Mouse (Mus musculus) right cerebral cortex, adult 2 months (tissue): Measurements from ENCODE around the gene Slc19a3.
A peak's percentile ranks its signal among the peaks of the same experiment; 100 is the strongest.
"Not testable (repeated sequence)": the region's sequence is repeated elsewhere in the genome, so short reads cannot be mapped to it uniquely, and the experiment has no call there.

Experiments
- DNase-seq, 2 experiments: peaks; one replicate each; pipeline ENCODE4 v3.0.0; 2021 to 2022; ENCODE audit warnings: low spot score in 2 of 2

Slc19a3 gene

DNA sequence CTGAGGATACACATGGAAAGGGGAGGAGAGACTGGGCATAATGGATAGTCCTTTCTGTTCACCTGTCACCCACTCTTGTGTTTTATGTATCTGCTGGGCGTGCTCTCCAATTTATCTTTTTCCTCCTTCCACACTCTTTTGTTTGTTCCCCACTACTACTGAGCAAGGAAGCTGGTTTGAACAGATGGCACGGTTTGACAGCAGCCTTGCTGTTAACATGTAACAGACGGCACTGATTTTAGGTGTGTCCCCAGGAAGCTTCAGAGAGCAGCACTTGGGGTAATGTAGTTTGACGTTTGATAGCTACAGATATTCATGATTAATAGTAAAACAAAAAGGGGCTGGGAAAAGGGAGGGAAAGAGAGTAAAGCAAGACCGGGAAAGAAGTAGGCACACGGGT, 30.8 kb downstream of the Slc19a3 start:
- DNase-seq: no peak

DNA sequence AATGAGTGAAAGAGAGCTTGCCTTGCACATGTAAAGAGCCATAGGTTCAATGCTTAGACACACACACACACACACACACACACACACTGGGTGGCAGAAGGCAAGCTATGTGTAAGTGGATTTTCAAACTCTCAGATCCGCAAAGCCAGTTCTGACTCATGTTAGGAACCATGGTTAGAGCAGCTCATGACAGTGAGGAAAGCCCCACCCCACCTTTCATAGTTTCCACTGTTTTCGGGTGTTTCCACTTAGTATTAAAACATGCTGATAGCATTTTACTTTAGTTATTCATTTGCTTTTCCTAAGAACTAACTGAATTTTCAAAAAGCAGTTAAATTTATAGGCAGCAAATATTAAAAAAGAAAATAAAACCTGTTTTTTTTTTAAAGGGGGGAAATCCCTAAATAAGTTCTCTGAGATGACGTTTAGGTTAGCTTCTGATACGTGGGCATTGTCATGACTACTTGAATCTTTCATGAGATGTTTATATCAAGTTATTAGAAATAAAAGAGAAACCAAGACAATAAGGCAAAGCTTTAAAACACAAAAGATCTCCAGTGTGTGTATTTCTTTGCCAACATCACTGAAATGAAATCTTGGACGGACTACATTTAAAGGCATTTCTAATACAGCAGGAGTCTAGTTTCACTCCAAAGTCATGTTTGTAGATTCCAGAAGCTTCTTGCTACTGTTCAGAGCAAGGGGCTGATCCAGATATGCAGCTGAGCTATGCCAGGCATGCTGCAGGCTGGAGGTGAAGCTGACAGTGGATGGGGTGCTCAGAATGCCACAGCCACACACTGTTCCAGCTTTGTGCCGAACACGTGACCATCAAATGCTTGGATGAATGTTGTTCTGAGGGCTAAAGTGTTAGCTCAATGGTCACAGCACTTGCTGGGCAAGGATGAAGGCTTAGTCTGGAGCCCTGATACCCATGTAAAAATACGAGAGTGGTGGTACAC, 31.7 kb downstream of the Slc19a3 start:
- no peak for DNase-seq

DNA sequence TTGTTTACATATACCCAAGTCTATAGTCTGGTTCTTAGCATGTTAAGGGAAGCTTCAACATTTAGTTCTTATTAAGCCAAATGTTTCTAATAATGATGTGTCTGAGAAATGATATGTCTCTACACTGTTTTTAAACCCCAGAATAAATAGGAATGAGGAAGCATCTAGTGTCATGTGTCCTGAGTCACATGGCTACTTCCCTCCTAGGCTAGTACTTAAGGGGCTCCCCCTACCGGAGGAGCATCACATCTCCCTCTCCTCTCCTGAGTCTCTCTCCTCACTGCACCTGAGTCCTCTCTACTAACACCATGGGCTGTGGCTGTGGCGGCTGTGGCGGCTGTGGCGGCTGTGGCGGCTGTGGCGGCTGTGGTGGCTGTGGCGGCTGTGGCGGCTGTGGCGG, 37.9 kb downstream of the Slc19a3 start, which contains the start of gene Gm47959:
Gene Gm47959, plus strand, starts transcription at position 243 of the 400 bp plus-strand sequence.
- DNase-seq: not testable (repeated sequence)

DNA sequence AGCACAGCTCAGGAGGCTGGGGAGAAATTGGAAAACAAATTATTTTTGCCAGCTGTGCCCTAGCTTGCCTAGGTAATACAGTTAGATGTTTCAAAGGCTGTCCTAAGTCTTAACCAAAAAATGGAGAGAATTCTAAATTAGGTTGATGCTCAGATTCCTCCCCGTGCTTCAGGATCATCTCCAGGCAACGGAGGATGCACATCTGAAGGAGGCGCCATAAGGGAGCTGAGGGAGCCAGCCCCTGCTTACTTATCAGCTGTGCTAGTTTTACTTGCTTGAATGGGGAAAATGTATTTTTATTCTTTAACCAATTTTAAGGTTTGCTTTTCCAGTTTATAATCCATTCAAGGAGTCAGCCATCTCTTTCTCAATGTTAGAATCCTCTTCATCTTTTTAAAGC, 44.3 kb downstream of the Slc19a3 start:
- no peak for DNase-seq

DNA sequence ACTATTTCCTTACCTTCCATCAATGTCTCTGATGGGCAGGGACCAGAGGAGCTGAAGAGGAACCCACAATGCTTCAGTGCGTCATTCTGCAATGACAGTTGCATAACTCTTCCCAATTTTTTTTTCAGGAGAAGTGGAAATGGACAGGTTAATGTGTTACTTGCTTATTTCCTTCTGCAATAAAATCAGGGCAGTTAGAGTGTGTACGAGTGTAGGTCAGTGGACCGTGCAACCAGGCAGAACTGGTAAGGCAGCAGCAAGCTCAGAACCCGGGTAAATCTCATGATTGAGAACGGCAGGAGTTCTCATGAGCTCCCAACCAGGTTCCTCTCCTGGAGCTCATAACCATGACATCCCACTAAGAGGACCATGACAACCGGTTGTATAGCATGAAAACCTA, 46.2 kb downstream of the Slc19a3 start:
- DNase-seq: no peak

DNA sequence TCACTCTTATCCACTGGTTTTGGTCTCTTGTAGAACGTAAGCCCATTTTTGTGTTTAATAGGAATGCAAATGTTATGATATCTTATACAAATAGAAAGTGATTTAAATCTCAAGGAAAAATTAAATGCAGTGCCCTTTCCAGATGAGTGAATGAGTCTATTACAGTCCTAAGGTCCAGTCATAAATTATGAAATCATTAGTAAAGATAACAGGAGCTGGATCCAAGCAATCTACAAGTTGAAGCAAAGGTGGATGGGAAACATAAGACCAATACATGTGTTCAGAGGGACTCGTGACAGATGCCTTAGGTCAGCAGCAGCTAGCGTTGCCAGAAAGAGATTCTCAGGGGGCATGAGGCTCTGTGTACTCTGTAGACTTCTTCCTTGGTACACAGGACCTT, 46.7 kb downstream of the Slc19a3 start:
- DNase-seq: no peak

DNA sequence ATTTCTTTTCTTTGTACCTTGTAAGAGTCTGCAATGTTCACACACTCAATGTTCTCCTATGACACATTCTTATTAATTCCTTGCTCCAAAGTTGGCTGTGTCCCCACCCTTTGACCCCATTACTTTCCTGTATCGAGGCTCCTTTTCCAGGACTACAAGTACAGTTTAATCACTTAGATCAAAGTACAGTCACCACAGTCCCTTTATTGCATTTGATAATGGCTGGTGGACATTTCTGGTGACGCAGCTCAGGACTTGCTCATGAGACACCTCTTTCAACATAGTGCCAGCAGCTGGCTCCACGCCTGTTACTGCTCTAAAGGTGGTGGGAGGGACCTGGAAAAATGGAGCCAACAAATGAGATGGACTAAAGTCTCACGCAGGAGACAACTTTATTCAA, 47.2 kb downstream of the Slc19a3 start:
- DNase-seq: no peak

DNA sequence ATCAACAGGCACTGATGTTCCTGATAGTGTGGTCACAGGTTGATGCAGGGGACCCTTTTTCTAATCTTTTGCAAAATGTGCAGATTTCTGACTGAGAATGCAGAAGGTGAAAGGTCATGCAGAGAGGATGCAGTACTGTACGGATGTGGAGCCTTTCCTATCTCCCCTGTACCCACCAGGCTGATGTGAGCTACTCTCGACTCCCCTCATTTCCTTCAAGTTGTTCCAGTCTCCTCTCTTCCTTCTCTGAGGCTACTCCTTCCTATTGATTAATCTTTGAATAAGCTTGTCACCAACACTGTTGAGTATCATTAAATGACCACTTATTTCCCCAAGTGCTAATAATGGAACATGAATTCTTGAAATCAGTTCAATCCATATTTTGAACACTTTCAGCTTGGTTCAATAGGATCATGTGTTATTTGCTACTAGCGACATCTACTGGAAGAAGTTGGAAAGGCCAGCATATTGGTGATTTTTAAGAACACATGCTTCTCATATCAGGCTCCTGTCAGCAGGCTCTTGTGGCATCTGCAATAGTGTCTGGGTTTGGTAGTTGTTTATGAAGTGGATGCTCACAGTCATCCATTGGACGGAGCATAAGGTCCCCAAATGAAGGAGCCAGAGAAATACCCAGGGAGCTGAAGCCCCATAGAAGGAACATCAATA, 50.6 kb downstream of the Slc19a3 start:
- DNase-seq: peak; percentile 58 to 73

DNA sequence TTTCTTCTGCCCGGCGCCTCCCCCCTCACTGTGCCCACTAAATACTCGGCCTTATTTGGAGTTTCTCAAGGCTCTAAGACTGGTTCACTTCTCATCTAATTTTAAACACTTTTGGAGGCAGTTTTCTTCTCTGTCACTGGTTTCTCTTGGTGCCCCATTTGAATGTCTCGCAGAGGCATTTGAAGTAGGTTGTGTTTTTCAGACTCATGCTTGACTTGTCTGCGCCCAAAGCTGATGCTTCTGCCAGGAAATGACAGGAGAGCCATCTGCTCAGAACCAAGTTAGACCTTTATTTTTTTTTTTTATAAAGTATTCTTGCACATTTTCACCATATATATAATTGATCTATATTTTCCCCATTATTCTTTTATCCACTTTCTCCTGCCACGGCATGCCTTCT, 51.5 kb downstream of the Slc19a3 start:
- DNase-seq: no peak

DNA sequence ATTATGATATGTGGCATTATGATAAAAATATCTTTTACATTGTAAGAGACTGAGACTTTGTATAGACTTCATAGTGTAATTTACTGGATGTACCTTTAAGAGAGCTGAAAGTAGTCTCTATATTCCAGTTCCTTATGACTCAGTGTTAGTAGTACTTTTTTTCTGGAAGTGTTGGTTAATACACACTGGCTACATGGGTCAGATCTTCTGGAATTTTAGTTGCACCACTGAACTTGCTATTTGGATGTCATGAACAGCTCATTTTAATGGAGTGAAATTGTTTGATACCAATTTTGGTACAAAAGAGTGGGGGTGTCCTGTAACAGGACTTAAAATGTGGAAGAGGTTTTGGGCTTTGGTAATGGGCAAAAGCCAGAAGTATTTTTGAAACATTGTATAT, 60.4 kb downstream of the Slc19a3 start:
- DNase-seq: no peak

DNA sequence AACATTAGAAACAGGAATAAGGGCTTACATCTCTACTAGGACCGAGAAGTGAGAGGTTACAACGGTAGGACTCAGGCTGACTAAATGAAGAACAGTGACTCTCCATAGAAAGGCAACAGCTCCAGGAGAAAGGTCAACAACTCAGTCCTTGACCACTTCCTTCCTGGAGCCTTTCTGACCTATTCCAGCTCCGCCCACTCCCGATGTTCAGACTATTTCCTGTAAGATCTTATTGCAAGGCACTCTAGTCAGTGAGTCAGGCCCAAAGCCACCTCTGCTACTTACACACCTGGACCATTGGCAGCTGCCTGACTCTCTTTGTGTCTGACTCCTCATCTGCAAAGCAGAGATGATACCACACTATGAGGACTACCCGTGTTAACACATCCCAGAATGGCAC, 62.5 kb downstream of the Slc19a3 start:
- DNase-seq: no peak

DNA sequence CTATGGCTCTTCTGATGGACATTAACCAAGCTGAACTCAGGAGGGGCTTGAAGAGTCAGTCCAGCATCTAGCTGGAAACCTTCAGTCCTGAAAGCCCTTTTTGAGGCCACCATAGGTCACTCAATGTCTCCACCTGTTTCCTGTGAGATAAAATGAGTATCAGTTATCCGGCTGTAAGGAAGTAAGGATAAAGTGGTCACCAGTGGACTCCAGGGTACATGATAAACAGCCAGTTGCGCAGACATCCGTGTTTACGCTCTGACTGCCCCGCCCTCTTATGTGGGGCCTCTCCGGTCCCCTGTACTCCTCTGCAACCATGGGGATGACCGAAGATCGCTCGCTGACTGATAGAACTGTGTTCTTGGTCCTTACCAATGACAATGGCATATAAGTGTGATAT, 63.9 kb downstream of the Slc19a3 start:
- no peak for DNase-seq

DNA sequence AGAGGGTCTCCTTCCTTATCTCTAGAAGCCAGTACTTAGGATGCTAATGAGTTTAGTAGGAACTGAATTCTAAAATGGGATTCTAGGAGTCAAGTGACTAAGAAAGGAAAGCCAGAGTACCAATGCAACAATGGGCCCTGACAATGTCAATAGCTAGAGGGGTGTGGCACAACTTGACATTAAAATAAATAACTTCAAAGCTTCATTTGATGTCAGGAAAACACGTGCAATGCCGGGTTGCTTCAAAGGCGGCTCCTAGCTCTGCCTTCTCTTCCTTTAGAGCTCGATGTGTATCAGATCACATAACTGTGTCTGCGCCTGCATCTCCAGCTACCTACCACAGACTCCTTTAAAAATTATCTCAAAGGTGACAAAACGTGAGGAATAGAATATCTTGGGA, 64.3 kb downstream of the Slc19a3 start:
- no peak for DNase-seq

DNA sequence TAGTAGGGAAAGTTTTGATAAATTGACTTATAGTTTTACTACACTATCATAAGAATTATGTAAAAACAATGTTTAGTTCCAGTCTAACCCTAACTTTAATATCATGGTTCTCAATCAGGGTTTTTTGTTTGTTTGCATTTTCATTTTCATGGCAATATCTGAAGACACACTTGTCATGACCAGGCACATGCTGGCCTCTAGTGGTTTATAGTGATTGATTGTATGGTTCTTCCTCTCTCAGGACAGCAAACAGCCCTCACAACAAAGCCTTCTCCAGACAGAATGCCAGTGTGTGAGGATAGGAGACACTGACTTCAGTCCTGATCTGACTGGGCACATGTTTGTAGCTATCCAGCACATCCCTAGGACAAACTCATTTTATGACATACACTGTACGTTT, 65.0 kb downstream of the Slc19a3 start:
- DNase-seq: no peak

DNA sequence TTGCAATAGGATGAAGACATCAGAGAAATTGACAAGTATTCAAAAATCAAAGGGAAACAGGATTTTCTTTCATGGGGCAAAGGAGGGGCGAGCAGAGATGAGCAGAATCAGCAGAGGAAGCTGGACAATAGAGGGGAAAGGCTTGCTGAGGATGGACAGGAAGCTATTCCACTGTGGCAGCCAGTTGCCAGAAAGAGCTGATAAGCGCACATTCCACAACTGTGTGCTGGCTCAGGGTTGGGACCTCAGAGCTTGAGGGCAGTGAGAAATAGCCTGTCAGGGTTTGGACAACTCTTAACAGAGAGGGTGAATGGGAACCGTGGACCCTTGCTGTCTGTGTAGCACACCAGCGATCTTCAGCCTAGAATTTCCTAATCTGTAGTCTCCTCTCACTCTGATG, 66.2 kb downstream of the Slc19a3 start:
- no peak for DNase-seq

DNA sequence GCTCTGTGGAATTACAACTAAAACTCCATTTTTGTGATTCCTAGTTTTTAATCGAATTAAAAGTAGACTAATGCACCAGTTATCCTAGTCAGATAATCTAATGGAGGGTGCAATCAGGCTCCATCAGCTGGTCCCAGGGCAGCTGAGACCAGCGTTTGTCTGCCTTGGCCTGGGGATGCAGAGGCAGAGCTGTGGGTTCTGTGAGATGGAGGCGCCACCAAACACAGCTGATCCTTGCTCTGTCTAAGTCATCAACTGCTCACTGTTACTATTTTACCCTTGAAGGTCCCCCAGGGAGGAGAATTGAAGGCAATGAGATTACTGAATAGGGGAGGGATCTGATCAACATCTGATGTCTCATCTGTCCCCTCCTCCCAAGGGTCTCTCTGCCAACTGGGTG, 71.8 kb downstream of the Slc19a3 start:
- no peak for DNase-seq
